Mouse (Mus musculus) limb, embryonic 11.5 days (tissue): ENCODE measurements around the gene Olfr59. TPM values are rescaled to one million over a fixed set of nuclear protein-coding genes. Genes with fewer than 3 reads are reported as not detected.

Experiments used
- ATAC-seq: fragments of 200-750 bp; cut with Nextera tagmentation; 2 replicates; pipeline ENCODE4 v1.8.0; 2017; ENCODE audit warnings: low read depth; ENCODE audit not compliant: insufficient number of reproducible peaks, low FRiP score, low TSS enrichment
- DNase-seq: peaks from one replicate; pipeline ENCODE4 v3.0.0-alpha.2; 2015; ENCODE audit warnings: low spot score
- H3K27ac ChIP-seq: fragments of 300-500 bp; sonication (generic); replicated peaks from 2 replicates; pipeline ENCODE4 v1.5.1; 2014; ENCODE audit warnings: low read depth, mild to moderate bottlenecking, low read length
- H3K27me3 ChIP-seq: fragments of 300-500 bp; sonication (generic); 2 replicates; pipeline ENCODE4 v1.6.1; 2014; ENCODE audit warnings: mild to moderate bottlenecking, low read length, mixed read lengths; ENCODE audit not compliant: control insufficient read depth, insufficient read depth
- H3K36me3 ChIP-seq: fragments of 300-500 bp; sonication (generic); 2 replicates; pipeline ENCODE4 v1.6.1; 2014; ENCODE audit warnings: mild to moderate bottlenecking, low read length, moderate library complexity, mixed read lengths; ENCODE audit not compliant: control insufficient read depth, insufficient read depth
- H3K4me1 ChIP-seq: fragments of 300-500 bp; sonication (generic); 2 replicates; pipeline ENCODE4 v1.6.1; 2014; ENCODE audit warnings: low read length, mixed read lengths; ENCODE audit not compliant: control insufficient read depth, insufficient read depth
- H3K4me2 ChIP-seq: fragments of 300-500 bp; sonication (generic); 2 replicates; pipeline ENCODE4 v1.6.1; 2014; ENCODE audit warnings: low read depth, mild to moderate bottlenecking, moderate library complexity; ENCODE audit not compliant: severe bottlenecking
- H3K4me3 ChIP-seq: fragments of 300-500 bp; sonication (generic); 2 replicates; pipeline ENCODE4 v1.5.1; 2014; ENCODE audit warnings: low read depth, low read length
- H3K9ac ChIP-seq: fragments of 300-500 bp; sonication (generic); 2 replicates; pipeline ENCODE4 v1.6.1; 2014; ENCODE audit warnings: mild to moderate bottlenecking, low read length
- H3K9me3 ChIP-seq: fragments of 300-500 bp; sonication (generic); 2 replicates; pipeline ENCODE4 v1.6.1; 2016; ENCODE audit warnings: low read length; ENCODE audit not compliant: control insufficient read depth
- WGBS: fragments of 180-500 bp; shearing (Covaris S2); extraction: QIAGEN DNeasy Blood & Tissue Kit; methylation state at CpG from one replicate; pipeline ENCODE4 v1.1.7; 2014; 5-methylcytosine and 5-hydroxymethylcytosine counted together
- polyA plus RNA-seq: library from polyadenylated mRNA; unstranded; fragments of >200 nt; fragmentation: Nextera tagmentation; extraction: Ambion mirVana; gene quantifications from 2 replicates; pipeline ENCODE4 v1.2.1, GENCODE M21; 2014

Gene Olfr59
- not detected in 2 replicates for polyA plus RNA-seq

- WGBS: 66% methylated on average over 2 of the region's 2 CpGs
- Histone ChIP-seq H3K27me3 (no peaks in the 10 kb centered on the region), H3K4me2 (no peak within 1 kb of the TSS), H3K27ac (no peak within 1 kb of the TSS), H3K4me1 (no peaks in the 10 kb centered on the region), H3K36me3 (no peaks in the 10 kb centered on the region), H3K4me3 (no peak within 1 kb of the TSS), H3K9ac (no peak within 1 kb of the TSS), H3K9me3 (no peaks in the 10 kb centered on the region)
- no peak for DNase-seq
- ATAC-seq: no peak
Measured at GRCm38 (mm10) chr11:74283436-74283835, at the start of gene Olfr59. TSS of gene Olfr59 (plus strand) at chr11:74283736.

- Histone ChIP-seq H3K9ac (no peak overlapping the region), H3K4me1 (no peaks in the 10 kb centered on the region), H3K36me3 (no peaks in the 10 kb centered on the region), H3K9me3 (no peaks in the 10 kb centered on the region; the same call in 1 of the 2 replicates), H3K27ac (no peak overlapping the region), H3K27me3 (no peaks in the 10 kb centered on the region), H3K4me2 (no peak overlapping the region), H3K4me3 (no peak overlapping the region)
- no peak for DNase-seq
- 87% methylated on average over 3 of the region's 3 CpGs for WGBS
- ATAC-seq: no peak
Measured at GRCm38 (mm10) chr11:74241201-74241600, 42.3 kb upstream of the Olfr59 start.

GRCm38 (mm10) chr11:74259508-74259907, 24.0 kb upstream of the Olfr59 start, which contains the start of gene Olfr406:
TSS of gene Olfr406 (plus strand) at chr11:74259808.
- 58% methylated on average over 2 of the region's 2 CpGs for WGBS
- Histone ChIP-seq H3K9me3 (0 out of 2 replicates have a peak, but pooled peaks cover 2% of the 10 kb centered on the region), H3K36me3 (no peaks in the 10 kb centered on the region), H3K4me3 (no peak within 1 kb of the TSS), H3K27me3 (no peaks in the 10 kb centered on the region), H3K4me2 (no peak within 1 kb of the TSS), H3K4me1 (no peaks in the 10 kb centered on the region), H3K9ac (no peak within 1 kb of the TSS), H3K27ac (no peak within 1 kb of the TSS)
- no peak for ATAC-seq
- DNase-seq: no peak

- H3K4me2 ChIP-seq: no peak overlapping the region
- DNase-seq (no peak), ATAC-seq (no peak)
- no peaks in the 10 kb centered on the region for H3K9me3 ChIP-seq
- H3K27me3 ChIP-seq: no peaks in the 10 kb centered on the region
- no peak overlapping the region for H3K9ac ChIP-seq
- no peak overlapping the region for H3K4me3 ChIP-seq
- no peak overlapping the region for H3K27ac ChIP-seq
- 80% methylated on average over 2 of the region's 2 CpGs for WGBS
- H3K36me3 ChIP-seq: no peaks in the 10 kb centered on the region
- no peaks in the 10 kb centered on the region for H3K4me1 ChIP-seq
Measured at GRCm38 (mm10) chr11:74287256-74287655, 3.7 kb downstream of the Olfr59 start.

- no peaks in the 10 kb centered on the region; the same call in 1 of the 2 replicates for H3K9me3 ChIP-seq
- no peak overlapping the region for H3K4me2 ChIP-seq
- H3K36me3 ChIP-seq: no peaks in the 10 kb centered on the region
- no peak overlapping the region for H3K27ac ChIP-seq
- H3K4me1 ChIP-seq: no peaks in the 10 kb centered on the region
- no peak overlapping the region for H3K9ac ChIP-seq
- 87% methylated on average over 2 of the region's 2 CpGs for WGBS
- no peak overlapping the region for H3K4me3 ChIP-seq
- no peak for ATAC-seq
- H3K27me3 ChIP-seq: no peaks in the 10 kb centered on the region
- DNase-seq: no peak
Measured at GRCm38 (mm10) chr11:74326044-74326443, 42.5 kb downstream of the Olfr59 start.

GRCm38 (mm10) chr11:74328781-74329180, 45.2 kb downstream of the Olfr59 start:
- Histone ChIP-seq H3K4me1 (no peaks in the 10 kb centered on the region), H3K36me3 (no peaks in the 10 kb centered on the region), H3K27me3 (no peaks in the 10 kb centered on the region), H3K27ac (no peak overlapping the region), H3K9ac (no peak overlapping the region), H3K9me3 (no peaks in the 10 kb centered on the region), H3K4me3 (no peak overlapping the region), H3K4me2 (no peak overlapping the region)
- ATAC-seq: no peak
- DNase-seq: no peak

GRCm38 (mm10) chr11:74337931-74338330, 54.4 kb downstream of the Olfr59 start, which contains the start of gene Olfr410:
TSS of gene Olfr410 (minus strand) at chr11:74338031.
- Histone ChIP-seq H3K27me3 (no peaks in the 10 kb centered on the region), H3K36me3 (no peaks in the 10 kb centered on the region), H3K4me1 (no peaks in the 10 kb centered on the region), H3K4me2 (no peak within 1 kb of the TSS), H3K27ac (no peak within 1 kb of the TSS), H3K4me3 (no peak within 1 kb of the TSS), H3K9ac (no peak within 1 kb of the TSS), H3K9me3 (no peaks in the 10 kb centered on the region)
- DNase-seq (no peak), ATAC-seq (no peak)
- WGBS: 84% methylated on average over 6 of the region's 6 CpGs

Other genes starting within 250 kb of the Olfr59 start
- not detected in 2 replicates for gene Olfr139, start 227.2 kb upstream of the Olfr59 start, polyA plus RNA-seq
- gene Olfr399, start 227.1 kb upstream of the Olfr59 start, polyA plus RNA-seq: not detected in 2 replicates
- not detected in 2 replicates for gene Zfp616, start 213.8 kb upstream of the Olfr59 start, polyA plus RNA-seq
- not detected in 2 replicates for gene Olfr401, start 170.0 kb upstream of the Olfr59 start, polyA plus RNA-seq
- not detected in 2 replicates for gene Olfr402, start 130.2 kb upstream of the Olfr59 start, polyA plus RNA-seq
- not detected in 2 replicates for gene Olfr403, start 97.5 kb upstream of the Olfr59 start, polyA plus RNA-seq
- not detected in 2 replicates for gene Olfr43, start 72.4 kb upstream of the Olfr59 start, polyA plus RNA-seq
- not detected in 2 replicates for gene Olfr406, start 23.9 kb upstream of the Olfr59 start, polyA plus RNA-seq
- gene Olfr410, start 54.3 kb downstream of the Olfr59 start, polyA plus RNA-seq: not detected in 2 replicates
- gene Olfr411, start 68.9 kb downstream of the Olfr59 start, polyA plus RNA-seq: not detected in 2 replicates
- gene Olfr412, start 78.3 kb downstream of the Olfr59 start, polyA plus RNA-seq: not detected in 2 replicates